Mouse (Mus musculus) neutrophil, adult 5-6 weeks (primary cell): Measurements from ENCODE around the gene Pak7. TPM values are rescaled to one million over a fixed set of nuclear protein-coding genes. Genes with fewer than 3 reads are reported as not detected.

ENCODE experiments used
- ATAC-seq: fragments of 151-379, 151-347 bp; 2 replicates; pipeline ENCODE4 v1.8.0; 2017; ENCODE audit warnings: mild to moderate bottlenecking, moderate TSS enrichment; ENCODE audit not compliant: insufficient number of reproducible peaks, poor library complexity, low FRiP score, severe bottlenecking; ENCODE audit errors: extremely low read depth
- total RNA-seq: library from RNA; stranded (forward); fragments of 200-1000 nt; gene quantifications from 2 replicates; pipeline ENCODE4 v1.2.3, GENCODE M21; 2017

The Pak7 gene
- total RNA-seq, 1 experiment from 2014 or later = not detected

- no peak for ATAC-seq
Measured at GRCm38 (mm10) chr2:136057861-136058331, 329.9 kb downstream of the Pak7 start.

GRCm38 (mm10) chr2:136051688-136052289 is 336.0 kb downstream of the Pak7 start, which contains the start of gene Lamp5:
Lamp5 (plus strand) TSS chr2:136052239.
- no peak for ATAC-seq

GRCm38 (mm10) chr2:136050793-136051615 is 336.8 kb downstream of the Pak7 start:
- no peak for ATAC-seq

- ATAC-seq = no peak
Measured at GRCm38 (mm10) chr2:136048464-136048863, 339.3 kb downstream of the Pak7 start.

Other genes with a start within 250 kb of the Pak7 start
- gene Ankef1, start 113.9 kb upstream of the Pak7 start, total RNA-seq = not detected in 2 replicates